Mouse (Mus musculus) lung, postnatal 0 days (tissue): ENCODE data around the gene Lyrm4. TPM values are rescaled to one million over a fixed set of nuclear protein-coding genes. Genes with fewer than 3 reads are reported as not detected.

ENCODE experiments used
- ATAC-seq: fragments of 200-750 bp; cut with Nextera tagmentation; 2 replicates; pipeline ENCODE4 v1.8.0; 2017; ENCODE audit warnings: moderate library complexity
- DNase-seq: peaks from one replicate; pipeline ENCODE4 v3.0.0-alpha.2; 2016; ENCODE audit warnings: low spot score
- H3K27ac ChIP-seq: fragments of 300-500 bp; sonication (generic); 2 replicates; pipeline ENCODE4 v1.5.1; 2014; ENCODE audit warnings: antibody characterized with exemption, mild to moderate bottlenecking, low read length, mixed read lengths
- H3K27me3 ChIP-seq: fragments of 300-500 bp; sonication (generic); replicated peaks from 2 replicates; pipeline ENCODE4 v1.6.1; 2014; ENCODE audit warnings: low read length, mixed read lengths; ENCODE audit not compliant: insufficient read depth
- H3K36me3 ChIP-seq: fragments of 300-500 bp; sonication (generic); 2 replicates; pipeline ENCODE4 v1.6.1; 2014; ENCODE audit warnings: low read length, mixed read lengths; ENCODE audit not compliant: insufficient read depth
- H3K4me1 ChIP-seq: fragments of 300-500 bp; sonication (generic); 2 replicates; pipeline ENCODE4 v1.6.1; 2014; ENCODE audit warnings: antibody characterized with exemption, low read depth, low read length, mixed read lengths; ENCODE audit not compliant: insufficient read depth
- H3K4me2 ChIP-seq: fragments of 300-500 bp; sonication (generic); replicated peaks from 2 replicates; pipeline ENCODE4 v1.6.1; 2014; ENCODE audit warnings: low read depth, mild to moderate bottlenecking, low read length, moderate library complexity, mixed read lengths
- H3K4me3 ChIP-seq: fragments of 300-500 bp; sonication (generic); 2 replicates; pipeline ENCODE4 v1.5.1; 2014; ENCODE audit warnings: low read depth, low read length
- H3K9ac ChIP-seq: fragments of 300-500 bp; sonication (generic); replicated peaks from 2 replicates; pipeline ENCODE4 v1.6.1; 2014; ENCODE audit warnings: low read depth, mild to moderate bottlenecking
- H3K9me3 ChIP-seq: fragments of 300-500 bp; sonication (generic); 2 replicates; pipeline ENCODE4 v1.6.1; 2016; ENCODE audit warnings: low read length, mixed read lengths
- CTCF ChIP-seq: IDR thresholded peaks from 2 replicates; pipeline ENCODE4 v1.5.1; 2016; ENCODE audit warnings: antibody characterized with exemption, mild to moderate bottlenecking
- EP300 ChIP-seq: IDR thresholded peaks from 2 replicates; pipeline ENCODE4 v1.6.1; 2016; ENCODE audit warnings: antibody characterized with exemption, mild to moderate bottlenecking, control low read depth
- WGBS: fragments of 180-500 bp; shearing (Covaris S2); extraction: QIAGEN DNeasy Blood & Tissue Kit; methylation state at CpG from one replicate; pipeline ENCODE4 v1.1.7; 2014; 5-methylcytosine and 5-hydroxymethylcytosine counted together
- polyA plus RNA-seq: library from polyadenylated mRNA; unstranded; fragments of >200 nt; fragmentation: Nextera tagmentation; extraction: Ambion mirVana; gene quantifications from 2 replicates; pipeline ENCODE4 v1.2.1, GENCODE M21; 2015

Lyrm4 gene
- polyA plus RNA-seq, 1 experiment from 2014 or later, result 26.7 TPM

- 86% methylated on average over 4 of the region's 4 CpGs for whole genome bisulfite sequencing
- no peak for TF ChIP-seq EP300
- TF ChIP-seq CTCF, result no peak
- no peaks in the 10 kb centered on the region for H3K4me1 ChIP-seq
- no peak overlapping the region for H3K4me3 ChIP-seq
- no peak overlapping the region for H3K9ac ChIP-seq
- H3K9me3 ChIP-seq, result no peaks in the 10 kb centered on the region
- no peak overlapping the region for H3K4me2 ChIP-seq
- H3K36me3 ChIP-seq, result no peaks in the 10 kb centered on the region; the same call in 1 of the 2 replicates
- peak; percentile 42 for DNase-seq
- H3K27me3 ChIP-seq, result no peaks in the 10 kb centered on the region
- ATAC-seq, result no peak
- H3K27ac ChIP-seq, result no peak overlapping the region
Observed at GRCm38 (mm10) chr13:36108528-36108927, 8.8 kb downstream of the Lyrm4 start.

GRCm38 (mm10) chr13:36105591-36105990 lies 11.7 kb downstream of the Lyrm4 start:
- H3K9me3 ChIP-seq, result no peaks in the 10 kb centered on the region
- 84% methylated on average over 6 of the region's 6 CpGs for WGBS
- no peak overlapping the region for H3K9ac ChIP-seq
- no peak for TF ChIP-seq CTCF
- TF ChIP-seq EP300, result no peak
- ATAC-seq (no peak), DNase-seq (no peak)
- H3K4me2 ChIP-seq, result no peak overlapping the region
- no peaks in the 10 kb centered on the region for H3K4me1 ChIP-seq
- H3K27me3 ChIP-seq, result no peaks in the 10 kb centered on the region
- H3K27ac ChIP-seq, result no peak overlapping the region
- H3K36me3 ChIP-seq, result no peaks in the 10 kb centered on the region; the same call in 1 of the 2 replicates
- H3K4me3 ChIP-seq, result no peak overlapping the region

GRCm38 (mm10) chr13:36096684-36097383 lies 20.5 kb downstream of the Lyrm4 start:
- no peak overlapping the region for H3K27ac ChIP-seq
- H3K27me3 ChIP-seq, result no peaks in the 10 kb centered on the region
- no peak overlapping the region for H3K4me2 ChIP-seq
- H3K9ac ChIP-seq, result no peak overlapping the region
- H3K36me3 ChIP-seq, result no peaks in the 10 kb centered on the region
- H3K4me3 ChIP-seq, result no peak overlapping the region
- TF ChIP-seq CTCF, result no peak
- DNase-seq (no peak), ATAC-seq (no peak)
- 45% methylated on average over 5 of the region's 5 CpGs for WGBS
- H3K9me3 ChIP-seq, result no peaks in the 10 kb centered on the region
- H3K4me1 ChIP-seq, result no peaks in the 10 kb centered on the region

- Histone ChIP-seq H3K27ac (no peak overlapping the region), H3K4me3 (no peak overlapping the region), H3K4me2 (no peak overlapping the region), H3K36me3 (no peaks in the 10 kb centered on the region), H3K9ac (no peak overlapping the region), H3K9me3 (no peaks in the 10 kb centered on the region), H3K4me1 (no peaks in the 10 kb centered on the region), H3K27me3 (no peaks in the 10 kb centered on the region)
- WGBS, result 67% methylated on average over 4 of the region's 4 CpGs
- TF ChIP-seq CTCF (no peak), EP300 (no peak)
- ATAC-seq, result no peak
- DNase-seq, result peak; percentile 24
Observed at GRCm38 (mm10) chr13:36088168-36088567, 29.2 kb downstream of the Lyrm4 start.

- Histone ChIP-seq H3K4me2 (no peak overlapping the region), H3K36me3 (no peaks in the 10 kb centered on the region), H3K9me3 (no peaks in the 10 kb centered on the region), H3K4me1 (no peaks in the 10 kb centered on the region), H3K27ac (no peak overlapping the region), H3K27me3 (no peaks in the 10 kb centered on the region), H3K4me3 (no peak overlapping the region), H3K9ac (no peak overlapping the region)
- TF ChIP-seq CTCF (no peak), EP300 (no peak)
- DNase-seq (no peak), ATAC-seq (no peak)
- WGBS, result 83% methylated on average over 2 of the region's 2 CpGs
Observed at GRCm38 (mm10) chr13:36087427-36087826, 29.9 kb downstream of the Lyrm4 start.

GRCm38 (mm10) chr13:36086608-36087391 lies 30.5 kb downstream of the Lyrm4 start:
- DNase-seq (peak; percentile 55), ATAC-seq (peak; percentile 88)
- no peak overlapping the region for H3K4me3 ChIP-seq
- no peaks in the 10 kb centered on the region for H3K27me3 ChIP-seq
- TF ChIP-seq EP300, result 0 out of 2 replicates have a peak, but pooled peaks have one; percentile 8
- TF ChIP-seq CTCF, result no peak
- H3K9ac ChIP-seq, result no peak overlapping the region
- H3K4me2 ChIP-seq, result no peak overlapping the region
- H3K36me3 ChIP-seq, result no peaks in the 10 kb centered on the region
- no peaks in the 10 kb centered on the region for H3K4me1 ChIP-seq
- H3K9me3 ChIP-seq, result no peaks in the 10 kb centered on the region
- H3K27ac ChIP-seq, result no peak overlapping the region
- WGBS, result 82% methylated on average over 5 of the region's 5 CpGs
